Mouse (Mus musculus) urinary bladder, postnatal 10 days (tissue): ENCODE results near the gene Il25.

ENCODE experiments used
- DNase-seq: peaks from one replicate; pipeline ENCODE4 v3.0.0; 2022; ENCODE audit warnings: low spot score

Gene Il25

DNA sequence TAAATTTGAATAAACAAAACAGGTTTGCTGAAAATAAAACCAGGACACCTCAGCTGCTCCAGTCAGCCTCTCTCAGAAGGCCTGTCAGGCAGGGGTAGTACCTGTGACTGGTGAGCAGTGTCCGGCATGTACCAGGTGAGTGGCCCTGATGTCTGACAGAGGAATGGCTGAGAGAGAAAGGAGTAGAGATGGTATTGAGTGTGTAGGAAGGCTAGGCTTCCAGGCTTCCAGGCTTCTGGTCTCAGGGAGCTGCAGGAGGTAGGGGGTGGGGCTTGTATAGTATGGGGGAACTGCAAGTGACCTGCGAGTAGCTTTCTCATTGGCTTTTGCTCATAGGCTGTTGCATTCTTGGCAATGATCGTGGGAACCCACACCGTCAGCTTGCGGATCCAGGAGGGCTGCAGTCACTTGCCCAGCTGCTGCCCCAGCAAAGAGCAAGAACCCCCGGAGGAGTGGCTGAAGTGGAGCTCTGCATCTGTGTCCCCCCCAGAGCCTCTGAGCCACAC is at the start of gene Il25:
TSS of gene Il25 (plus strand) at position 51 of the 506 bp plus-strand sequence.
- DNase-seq = no peak

DNA sequence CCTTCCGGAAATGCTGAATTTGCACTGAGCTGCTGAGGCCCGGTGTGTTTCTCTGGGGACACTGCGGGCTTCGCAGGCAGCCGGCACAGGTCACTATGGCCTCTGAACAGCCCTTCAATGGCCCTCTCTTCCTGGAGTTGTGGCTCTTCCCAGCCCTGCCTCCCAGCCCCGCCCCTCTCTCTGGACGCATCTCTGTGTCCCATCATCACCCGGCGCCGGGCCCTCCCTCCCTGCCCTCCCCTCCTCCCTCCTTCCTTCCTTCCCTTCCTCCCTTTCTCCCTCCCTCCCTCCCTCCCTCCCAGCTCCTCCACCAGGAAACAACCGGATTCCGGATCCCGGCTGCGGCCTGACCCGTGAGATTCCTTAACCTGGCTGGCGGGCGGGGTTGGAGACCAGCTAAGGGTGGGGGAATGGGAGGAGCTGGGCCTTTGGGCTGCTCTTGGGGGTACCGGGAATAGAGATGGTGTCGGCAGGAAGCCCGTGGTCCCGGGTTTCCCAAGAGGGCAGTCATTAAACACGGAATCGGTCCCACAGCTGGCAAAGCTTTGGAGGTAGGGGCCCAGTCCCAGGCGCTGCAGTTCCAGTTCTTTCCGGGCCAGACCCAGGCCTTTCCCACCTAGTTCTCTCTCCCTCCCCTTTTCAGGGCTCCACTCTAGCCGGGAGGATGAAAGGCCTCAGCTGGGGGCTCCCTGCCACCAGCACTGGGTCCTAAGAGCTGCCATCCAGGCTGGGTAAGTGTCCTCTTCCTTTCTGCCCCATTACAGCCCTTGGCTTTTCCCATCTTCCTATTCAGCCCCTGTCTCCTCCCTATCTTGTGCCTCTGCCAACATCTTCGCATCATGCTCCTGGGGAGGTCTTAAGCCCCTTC is 49.1 kb upstream of the Il25 start, which contains the start of the genes Bcl2l2 and Gm20521:
TSS of gene Bcl2l2 (plus strand) at position 224 of the 868 bp plus-strand sequence.
TSS of gene Gm20521 (plus strand) at position 288 of the 868 bp plus-strand sequence.
- peak; percentile 53 for DNase-seq

DNA sequence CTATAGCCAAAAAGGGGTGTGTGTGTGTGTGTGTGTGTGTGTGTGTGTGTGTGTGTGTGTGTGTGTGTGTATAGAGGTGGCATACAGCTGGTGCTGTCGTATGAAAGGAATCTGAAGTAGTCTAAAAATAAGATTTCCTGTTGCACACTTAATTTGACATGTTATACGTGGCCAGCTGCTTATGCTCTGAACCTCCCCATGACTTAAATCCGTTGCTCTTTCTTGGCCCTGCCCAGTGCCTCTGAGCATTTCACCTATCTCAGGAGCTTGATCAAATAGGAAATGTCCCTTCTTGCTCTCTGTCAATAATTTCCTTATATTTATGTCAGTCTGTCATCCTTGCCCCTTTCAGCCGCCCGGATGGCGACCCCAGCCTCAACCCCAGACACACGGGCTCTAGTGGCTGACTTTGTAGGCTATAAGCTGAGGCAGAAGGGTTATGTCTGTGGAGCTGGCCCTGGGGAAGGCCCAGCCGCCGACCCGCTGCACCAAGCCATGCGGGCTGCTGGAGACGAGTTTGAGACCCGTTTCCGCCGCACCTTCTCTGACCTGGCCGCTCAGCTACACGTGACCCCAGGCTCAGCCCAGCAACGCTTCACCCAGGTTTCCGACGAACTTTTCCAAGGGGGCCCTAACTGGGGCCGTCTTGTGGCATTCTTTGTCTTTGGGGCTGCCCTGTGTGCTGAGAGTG is 48.3 kb upstream of the Il25 start:
- DNase-seq = no peak

DNA sequence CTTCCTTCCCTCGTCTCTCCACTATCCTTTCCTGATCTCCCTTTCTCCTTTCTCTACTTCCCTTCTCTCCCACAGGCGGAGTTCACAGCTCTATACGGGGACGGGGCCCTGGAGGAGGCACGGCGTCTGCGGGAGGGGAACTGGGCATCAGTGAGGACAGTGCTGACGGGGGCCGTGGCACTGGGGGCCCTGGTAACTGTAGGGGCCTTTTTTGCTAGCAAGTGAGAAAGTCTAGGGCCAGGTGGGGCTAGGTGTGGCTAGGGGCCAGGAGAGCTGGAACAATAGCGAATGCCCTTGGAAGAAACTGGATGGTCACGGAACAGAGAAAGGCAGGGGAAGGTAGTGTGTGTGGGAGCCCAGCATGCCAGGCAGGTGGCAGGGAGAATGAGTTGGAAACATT is 47.2 kb upstream of the Il25 start:
- no peak for DNase-seq

DNA sequence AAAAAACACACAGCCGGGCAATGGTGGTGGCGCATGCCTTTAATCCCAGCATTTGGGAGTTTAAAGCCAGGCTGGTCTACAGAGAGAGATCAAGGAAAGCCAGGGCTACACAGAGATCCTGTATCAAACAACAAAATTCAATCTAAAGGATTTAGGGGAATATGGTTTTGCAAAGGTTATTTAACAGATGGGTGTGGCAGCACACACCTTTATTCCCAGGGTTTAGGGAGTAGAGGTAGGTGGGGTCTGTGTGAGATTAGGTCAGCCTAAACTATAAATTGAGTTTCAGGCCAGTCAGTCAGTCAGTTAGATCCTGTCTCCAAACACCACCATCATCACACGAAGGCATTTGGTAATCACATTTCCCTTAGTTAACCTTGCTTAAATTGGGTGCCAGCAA is 40.3 kb upstream of the Il25 start, which contains the start of gene Pabpn1:
TSS of gene Pabpn1 (plus strand) at position 301 of the 400 bp plus-strand sequence.
- DNase-seq = no peak

DNA sequence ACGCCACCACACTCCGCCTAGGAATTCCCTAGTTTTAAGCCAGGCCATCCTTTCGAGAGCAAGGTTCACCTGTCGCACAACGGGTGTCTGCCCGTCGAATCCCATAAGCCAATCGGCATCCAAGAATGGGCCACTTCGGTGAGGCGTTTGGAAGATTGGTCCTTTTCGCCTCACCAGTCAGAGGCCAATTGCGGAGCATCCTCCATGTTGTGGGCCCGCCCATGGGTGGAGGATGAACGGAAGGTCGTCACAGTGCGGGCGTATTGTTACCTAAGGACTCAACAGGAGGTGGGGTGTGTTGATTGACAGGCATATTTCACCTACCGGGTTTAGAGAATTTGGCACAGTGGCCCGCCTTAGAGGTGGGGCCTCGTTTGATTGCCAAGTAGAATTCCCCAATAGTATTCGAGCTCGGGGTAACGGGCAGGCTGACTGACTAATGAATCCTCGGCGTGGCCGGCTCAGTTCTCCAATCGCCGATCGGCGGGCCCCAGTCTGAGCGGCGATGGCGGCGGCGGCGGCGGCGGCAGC is 38.8 kb upstream of the Il25 start:
- DNase-seq = peak; percentile 91

DNA sequence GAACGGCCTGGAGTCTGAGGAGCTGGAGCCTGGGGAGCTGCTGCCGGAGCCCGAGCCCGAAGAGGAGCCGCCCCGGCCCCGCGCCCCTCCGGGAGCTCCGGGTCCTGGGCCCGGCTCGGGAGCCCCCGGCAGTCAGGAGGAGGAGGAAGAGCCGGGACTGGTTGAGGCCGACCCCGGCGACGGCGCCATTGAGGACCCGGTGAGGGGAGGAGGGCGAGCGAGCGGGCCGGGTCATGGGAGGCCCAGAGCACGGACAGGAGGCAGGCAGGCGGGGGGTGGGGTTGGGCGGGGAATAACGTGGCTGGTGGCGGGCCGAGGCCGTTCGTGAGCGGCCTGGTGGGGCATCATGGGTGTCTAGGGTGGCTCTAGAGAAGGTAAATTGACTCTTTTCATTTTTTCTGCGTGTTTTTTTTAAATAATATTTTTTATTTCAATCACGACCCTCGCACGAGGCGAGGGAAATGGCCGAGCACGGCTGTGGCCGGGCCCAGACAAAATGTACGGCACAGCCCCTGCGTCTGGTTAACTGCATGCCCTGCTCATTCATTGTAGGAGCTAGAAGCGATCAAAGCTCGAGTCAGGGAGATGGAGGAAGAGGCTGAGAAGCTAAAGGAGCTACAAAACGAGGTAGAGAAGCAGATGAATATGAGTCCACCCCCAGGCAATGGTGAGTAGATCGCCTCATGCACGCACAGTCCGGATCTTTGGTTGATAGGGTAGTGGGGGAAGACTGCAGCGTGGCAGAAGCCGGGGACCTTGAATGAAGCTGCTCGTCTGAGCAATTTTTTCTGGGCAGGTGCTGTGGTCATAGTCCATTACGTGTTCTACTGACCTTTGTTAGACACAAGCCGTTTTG is 38.0 kb upstream of the Il25 start:
- DNase-seq = no peak

DNA sequence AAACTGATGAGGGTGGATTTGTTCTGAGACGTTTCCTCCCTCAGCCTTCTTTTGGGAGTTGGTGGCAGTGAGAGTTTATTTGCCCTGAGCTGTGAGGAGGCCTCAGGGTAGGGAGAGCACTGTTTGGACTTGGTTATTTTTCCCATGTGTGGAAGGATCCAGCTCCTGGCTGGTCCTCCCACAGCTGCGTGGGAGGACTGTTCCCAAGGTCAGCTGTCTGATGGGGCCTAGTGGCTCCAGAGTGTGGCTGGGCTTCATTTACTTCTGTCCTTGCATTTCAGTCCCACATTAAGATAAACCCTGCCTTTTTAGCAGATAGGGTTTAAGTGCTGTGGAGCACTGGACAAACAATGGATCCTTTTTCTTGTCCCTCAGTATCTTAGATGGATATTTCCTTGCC is 35.0 kb upstream of the Il25 start:
- no peak for DNase-seq

DNA sequence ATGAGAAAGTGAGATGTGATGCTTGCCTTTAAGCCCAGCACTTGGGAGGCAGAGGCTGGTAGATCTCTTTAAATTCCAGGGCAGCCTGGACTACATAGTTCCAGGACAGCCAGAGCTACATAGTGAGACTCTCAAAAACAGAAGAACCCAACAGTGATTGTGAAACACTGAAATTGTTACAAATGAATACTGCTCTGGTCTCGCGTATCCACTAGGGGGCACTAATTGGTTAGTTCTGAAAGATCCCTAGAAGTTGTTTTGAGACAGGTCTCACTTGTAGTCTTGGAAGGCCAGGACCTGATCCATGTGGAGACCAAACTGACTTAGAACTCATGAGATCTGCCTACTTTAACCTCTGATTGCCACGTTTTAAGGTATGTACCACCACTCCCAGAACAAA is 32.1 kb upstream of the Il25 start:
- no peak for DNase-seq

DNA sequence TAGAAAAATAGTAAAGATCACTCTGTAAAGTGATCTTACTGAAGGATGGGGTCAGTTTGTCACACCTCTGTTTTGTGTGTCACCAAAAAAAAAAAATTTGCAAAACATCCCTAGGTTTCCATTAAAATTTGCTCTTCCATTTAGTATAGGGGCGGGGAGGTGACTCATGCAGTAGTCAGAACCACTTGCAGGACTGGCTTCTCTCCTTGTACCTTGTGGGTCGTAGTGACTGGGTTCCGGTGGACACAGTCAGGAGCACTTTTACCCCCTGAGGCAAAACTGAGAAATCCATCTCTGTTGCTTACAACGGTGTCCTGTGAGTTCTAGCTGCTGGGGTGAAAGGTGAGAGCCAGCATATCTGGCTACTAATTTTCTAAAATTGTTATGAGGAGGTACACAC is 28.9 kb upstream of the Il25 start:
- no peak for DNase-seq

DNA sequence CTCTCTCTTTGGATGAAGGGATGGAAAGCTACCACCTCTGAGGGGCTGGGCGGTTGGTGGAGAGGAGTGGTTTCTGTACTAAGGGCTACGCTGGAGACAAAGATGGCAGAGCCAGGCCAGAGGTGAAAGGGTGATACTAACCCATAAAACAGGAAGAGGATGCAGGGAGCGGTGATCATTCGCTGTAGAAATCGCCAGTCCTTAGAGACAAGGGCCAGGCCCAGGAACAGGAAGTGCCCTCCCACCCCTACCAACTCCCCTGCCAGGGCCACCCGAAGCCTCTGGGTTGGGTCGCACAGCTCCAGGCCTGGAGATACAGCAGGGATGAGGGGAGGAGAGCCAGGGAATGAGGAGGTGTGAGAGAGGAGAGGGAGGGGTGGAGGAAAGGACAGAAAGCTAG is 23.8 kb upstream of the Il25 start:
- no peak for DNase-seq

DNA sequence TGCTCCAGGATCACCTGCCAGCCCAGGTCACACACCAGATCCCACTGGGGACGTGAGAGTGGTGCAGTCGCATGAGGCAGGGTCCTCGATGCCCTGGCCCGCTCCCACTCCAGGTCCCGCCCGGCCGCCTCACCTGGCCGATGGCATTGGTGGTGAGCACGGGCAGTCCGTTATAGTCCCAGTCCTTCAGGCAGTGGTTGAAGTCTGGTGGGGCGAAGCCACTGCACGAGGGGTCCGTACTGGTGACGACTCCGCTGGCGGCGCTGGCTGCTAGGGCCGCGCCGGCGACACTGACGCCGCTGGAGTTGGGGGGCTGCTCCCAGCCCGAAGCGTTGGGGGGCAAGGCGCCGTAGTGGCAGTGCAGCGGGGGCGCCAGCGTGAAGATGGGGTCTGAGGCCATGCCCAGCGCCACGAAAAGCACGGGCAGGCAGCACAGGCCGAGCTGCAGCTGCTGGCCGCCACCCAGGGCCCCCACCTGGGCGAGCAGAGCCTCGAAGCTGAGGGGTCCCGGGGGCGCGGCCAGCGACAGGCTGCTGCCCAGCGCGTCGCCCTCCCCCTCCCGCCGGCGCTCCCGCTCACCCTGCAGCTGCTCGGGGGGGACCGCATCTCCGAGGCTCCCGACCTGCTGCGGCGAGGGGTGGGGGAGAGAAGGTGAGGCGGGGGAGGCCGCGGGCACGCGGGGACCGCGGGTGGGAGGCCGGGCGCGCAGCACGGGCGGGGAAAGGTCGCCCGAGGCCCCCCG is 20.2 kb upstream of the Il25 start:
- DNase-seq = no peak

DNA sequence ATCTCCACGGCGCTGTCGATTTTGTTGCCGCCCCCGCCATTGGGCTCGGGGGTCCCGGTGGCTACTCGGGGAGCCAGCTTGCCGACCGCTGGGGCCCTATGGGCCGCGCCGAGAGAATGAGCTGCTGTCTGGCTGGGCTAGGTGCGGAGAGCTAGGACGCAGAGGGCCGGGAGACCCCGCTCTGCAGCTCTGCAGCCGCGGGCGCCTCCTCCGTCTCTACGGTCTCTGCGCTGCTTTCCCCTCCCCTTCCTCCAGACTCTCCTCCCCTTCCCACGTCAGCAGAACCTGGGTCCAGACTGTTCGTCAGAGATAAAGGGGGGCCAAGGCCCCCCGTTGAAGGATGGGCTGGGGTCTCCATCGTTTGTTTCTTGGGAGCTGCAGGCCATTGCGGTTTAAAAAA is 19.6 kb upstream of the Il25 start, which contains the start of gene Slc22a17:
TSS of gene Slc22a17 (minus strand) at position 247 of the 400 bp plus-strand sequence.
- DNase-seq = no peak

DNA sequence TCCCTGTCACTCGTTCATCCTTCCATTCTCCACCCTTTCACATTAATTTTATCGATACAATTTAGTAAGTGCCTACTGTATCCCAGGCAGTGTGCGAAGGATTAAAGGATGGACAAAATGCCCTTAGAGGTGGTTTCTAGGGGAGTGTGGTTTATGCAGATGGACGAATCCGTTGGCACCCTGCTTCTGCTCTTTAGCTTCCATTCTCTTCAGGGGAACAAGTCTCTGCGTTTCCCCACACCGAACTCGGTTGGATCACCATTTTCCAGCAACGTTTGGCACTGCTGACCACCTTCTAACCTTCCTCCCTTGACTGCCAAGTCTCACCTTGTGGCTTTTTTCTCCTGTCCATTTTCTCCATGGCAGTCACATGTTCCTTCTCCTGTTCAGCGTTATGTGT is 19.2 kb upstream of the Il25 start:
- no peak for DNase-seq

DNA sequence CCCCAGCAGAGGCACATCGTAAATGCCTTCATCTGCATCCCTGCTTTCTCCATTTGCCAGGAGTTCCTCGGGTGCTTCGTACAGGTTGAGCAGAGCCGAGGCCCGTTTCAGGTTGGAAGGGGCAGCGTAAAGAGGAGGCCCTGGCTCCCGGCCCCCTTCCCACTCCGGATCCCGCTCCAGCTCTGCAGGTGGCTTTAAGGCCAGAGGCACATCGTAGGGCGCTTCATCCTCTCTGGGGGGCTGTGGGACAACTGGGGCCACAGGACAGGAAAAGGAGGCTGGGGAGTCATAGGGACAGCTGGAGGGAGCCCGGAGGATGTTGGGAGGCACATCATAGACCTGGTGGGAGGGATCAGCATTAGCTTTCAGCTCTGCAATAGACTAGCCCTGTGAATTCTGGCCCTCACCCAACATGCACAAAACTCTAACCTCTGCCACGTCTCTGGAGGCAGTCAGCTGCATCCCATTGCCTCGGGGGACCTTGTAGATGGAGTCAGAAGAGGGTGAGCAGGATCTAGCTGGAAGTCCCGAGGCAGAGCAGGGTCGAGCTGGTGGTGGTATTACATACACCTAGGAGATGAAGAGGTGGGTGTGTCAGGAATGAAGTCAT is 12.3 kb upstream of the Il25 start:
- DNase-seq = no peak

DNA sequence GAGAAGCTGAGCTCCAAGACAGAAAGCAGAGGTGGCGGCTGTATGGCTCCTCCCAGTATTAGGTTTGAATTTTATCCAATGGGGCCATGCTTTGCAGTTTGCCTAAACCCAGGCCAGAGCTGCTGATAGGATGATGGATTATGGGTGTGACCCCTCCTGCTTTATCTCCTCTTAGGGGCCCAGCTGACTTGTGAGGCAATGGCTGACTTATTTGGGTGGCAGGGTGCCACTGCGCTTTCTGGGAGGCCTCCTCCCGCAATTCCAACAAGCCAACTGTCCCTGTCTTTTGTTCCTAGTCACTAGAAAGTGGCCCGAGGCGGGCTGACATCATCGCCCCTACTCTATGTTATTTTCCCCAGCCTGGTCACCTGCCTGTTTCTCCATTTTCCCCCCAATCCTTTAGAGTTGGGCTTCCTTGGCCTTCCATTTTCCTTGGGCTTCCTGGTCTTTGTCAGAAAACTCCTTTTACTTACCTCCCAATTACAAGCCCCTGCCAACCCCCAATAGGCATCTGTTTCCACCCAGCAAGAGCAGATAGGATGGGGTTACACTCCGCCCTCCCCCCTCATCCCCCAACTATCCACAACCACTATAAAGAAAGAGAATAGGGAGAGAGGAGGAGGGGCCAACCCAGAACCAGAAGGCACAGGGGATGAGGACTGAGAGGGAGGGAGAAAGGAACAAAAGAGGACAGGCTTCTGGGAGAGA is 7.7 kb upstream of the Il25 start:
- DNase-seq = no peak

DNA sequence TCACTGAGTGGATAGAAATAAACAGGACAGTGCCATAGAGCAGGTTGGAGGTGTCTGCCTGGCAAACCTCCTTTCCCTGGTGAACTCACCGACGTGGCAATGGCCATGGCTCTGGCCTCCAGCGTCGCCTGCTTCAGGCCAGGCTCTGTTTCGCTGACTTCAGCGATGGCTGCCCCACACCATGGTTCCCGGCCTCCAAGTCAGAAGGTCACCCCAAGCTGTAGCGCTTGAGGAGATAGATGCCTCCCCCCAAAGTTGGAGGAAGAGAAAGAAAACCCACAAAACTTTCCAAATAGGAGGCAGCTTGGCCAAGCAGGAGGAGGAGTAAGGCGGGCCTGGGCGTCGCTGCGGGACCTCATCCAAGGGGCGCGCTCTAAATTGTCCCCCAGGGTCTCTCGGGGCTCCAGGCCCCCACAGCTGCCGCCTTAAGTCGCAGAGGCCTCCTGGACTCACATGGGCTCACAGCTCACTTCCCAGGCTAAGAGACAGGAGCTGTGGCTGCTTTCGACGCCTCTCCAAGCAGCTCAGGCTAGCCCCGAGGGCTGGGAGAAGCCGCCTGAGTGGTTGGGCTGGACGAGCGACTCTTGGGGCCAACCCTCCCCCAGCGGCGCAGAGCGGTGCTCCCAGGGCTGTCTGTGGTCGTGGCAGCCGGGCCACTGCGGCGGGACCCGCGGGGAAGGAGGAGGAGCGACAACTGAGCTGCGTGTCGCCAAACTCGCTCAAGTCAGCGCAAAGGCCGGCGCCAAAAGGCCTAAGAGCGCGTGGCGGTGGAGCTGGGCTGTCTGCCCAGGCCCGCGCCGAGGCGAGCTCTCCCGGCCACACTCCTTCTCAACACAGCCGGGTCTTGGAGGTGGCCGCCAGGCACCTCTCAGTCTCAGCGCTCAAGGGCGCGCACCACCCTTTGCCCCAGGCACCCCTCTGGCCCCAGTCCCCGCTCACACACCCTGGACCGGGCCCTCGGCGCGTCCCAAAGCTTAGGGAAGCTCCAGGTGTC is 6.8 kb upstream of the Il25 start, which contains the start of gene Efs:
TSS of gene Efs (minus strand) at position 778 of the 994 bp plus-strand sequence.
- peak; percentile 44 for DNase-seq

DNA sequence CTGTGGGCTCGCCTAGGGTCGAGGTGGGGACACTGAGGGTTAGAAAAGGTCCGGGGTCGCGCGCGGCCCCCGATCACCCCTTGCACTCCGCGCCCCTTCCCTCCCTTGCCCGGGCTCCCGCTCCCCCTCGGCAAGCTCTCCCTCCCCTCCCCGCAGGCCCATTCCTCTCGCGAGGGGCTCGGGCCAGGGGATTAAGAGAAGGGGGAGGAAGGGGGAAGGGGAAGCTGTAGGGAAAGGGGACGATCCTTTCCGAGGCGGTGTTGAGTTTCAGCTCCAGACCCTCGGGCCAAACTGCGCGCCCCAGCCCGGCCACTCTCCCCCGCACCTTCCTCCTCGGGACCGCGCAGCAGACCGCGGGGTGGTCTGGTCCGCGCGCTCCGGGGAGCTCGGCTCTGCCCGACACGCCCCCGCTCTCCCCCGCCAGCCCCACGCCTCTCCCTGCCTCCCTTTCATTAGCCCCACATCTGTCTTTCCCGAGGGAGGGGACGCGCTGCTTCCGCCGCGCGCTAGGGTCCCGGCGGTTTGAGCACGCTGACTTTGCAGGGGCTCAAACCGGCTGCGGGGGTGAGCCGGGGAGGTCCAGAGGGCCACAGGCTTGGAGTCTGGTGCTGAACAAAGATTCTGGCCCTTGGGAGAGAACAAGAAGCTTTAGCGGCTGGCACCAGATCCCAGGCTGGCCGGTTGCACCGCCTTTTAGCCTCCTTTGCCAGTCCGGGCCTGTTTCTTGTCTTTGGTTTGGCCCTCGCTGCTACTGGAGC is 5.9 kb upstream of the Il25 start:
- no peak for DNase-seq
